8 mouse cellular contexts compared by ENCODE assay signal in genomic region chr10:128494667-128495245, GRCm38 (mm10). TPM values are rescaled to one million over a fixed set of nuclear protein-coding genes. Genes with fewer than 3 reads are reported as not detected.
DNase-seq lines count a peak whose midpoint lies in the region; ATAC-seq and TF ChIP-seq lines count a peak whose summit lies in the region.

No protein-coding gene starts in this region.

- no peak for DNase-seq in heart, adult 18-20 months
- DNase-seq in liver, postnatal 0 days: no peak
- DNase-seq in spleen, postnatal 36 days (ENCODE audit: low spot score in 2 of 2): no peak
- DNase-seq in layer of hippocampus, adult 11-12 months (ENCODE audit: low spot score): no peak
- no peak for DNase-seq in retina, postnatal 1 day

- peaks cover 51% of the 10 kb centered on the region for H3K4me1 ChIP-seq in heart, embryonic 12.5 days (replicated peaks)
- peaks cover 5% of the 10 kb centered on the region for H3K4me1 ChIP-seq in ES-Bruce4 (ENCODE audit: control insufficient read depth, insufficient read depth, low read length)
- H3K4me1 ChIP-seq in forebrain, embryonic 16.5 days (replicated peaks; ENCODE audit: control insufficient read depth, insufficient read depth, low read length): peaks cover 45% of the 10 kb centered on the region
- H3K4me1 ChIP-seq in liver, postnatal 0 days (ENCODE audit: insufficient read depth): peaks cover 28% of the 10 kb centered on the region

- H3K9me3 ChIP-seq in heart, embryonic 12.5 days (replicated peaks): no peaks in the 10 kb centered on the region
- H3K9me3 ChIP-seq in ES-Bruce4 (replicated peaks; ENCODE audit: control insufficient read depth, insufficient read depth, low read length, poor library complexity, severe bottlenecking): no peaks in the 10 kb centered on the region
- H3K9me3 ChIP-seq in forebrain, embryonic 16.5 days (ENCODE audit: control insufficient read depth, low read length): no peaks in the 10 kb centered on the region
- no peaks in the 10 kb centered on the region for H3K9me3 ChIP-seq in liver, postnatal 0 days (ENCODE audit: low read length)

- peak overlapping the region; percentile 87 for H3K4me3 ChIP-seq in heart, embryonic 12.5 days
- H3K4me3 ChIP-seq in ES-Bruce4 (ENCODE audit: low read depth, low read length): peak overlapping the region; percentile 79
- H3K4me3 ChIP-seq in forebrain, embryonic 16.5 days (replicated peaks; ENCODE audit: low read length): peak overlapping the region; percentile 84
- H3K4me3 ChIP-seq in liver, postnatal 0 days (ENCODE audit: low read depth, low read length): peak overlapping the region; percentile 89

- H3K27ac ChIP-seq in heart, embryonic 12.5 days (ENCODE audit: poor library complexity, severe bottlenecking): peak overlapping the region; percentile 97
- 0 out of 2 replicates have a peak overlapping the region, but pooled peaks have one; percentile 32 for H3K27ac ChIP-seq in ES-Bruce4 (ENCODE audit: insufficient read depth, low read length)
- peak overlapping the region; percentile 84 for H3K27ac ChIP-seq in forebrain, embryonic 16.5 days (ENCODE audit: low read length)
- peak overlapping the region; percentile 98 for H3K27ac ChIP-seq in liver, postnatal 0 days (ENCODE audit: low read depth)

- 43% methylated on average over 11 of the region's 11 CpGs for WGBS in heart, embryonic 12.5 days
- 59% methylated on average over 11 of the region's 11 CpGs for WGBS in forebrain, embryonic 16.5 days
- WGBS in liver, postnatal 0 days (ENCODE audit: insufficient replicate concordance): 31% methylated on average over 11 of the region's 11 CpGs

- no peak for ATAC-seq in heart, embryonic 12.5 days (ENCODE audit: insufficient number of reproducible peaks, low FRiP score)
- no peak for ATAC-seq in forebrain, embryonic 16.5 days
- ATAC-seq in liver, postnatal 0 days: no peak

- no peak for TF ChIP-seq POLR2A in ES-Bruce4 (IDR thresholded peaks at IDR 0.05; ENCODE audit: insufficient read depth, low read length)

- no peak for TF ChIP-seq EP300 in ES-Bruce4 (IDR thresholded peaks at IDR 0.05; ENCODE audit: insufficient read depth, low read depth, low read length)
- no peak for TF ChIP-seq EP300 in liver, postnatal 0 days (IDR thresholded peaks at IDR 0.05; ENCODE audit: low read depth)

- no peak for TF ChIP-seq CTCF in ES-Bruce4 (IDR thresholded peaks at IDR 0.05; ENCODE audit: low read depth, low read length)
- no peak for TF ChIP-seq CTCF in liver, postnatal 0 days (IDR thresholded peaks at IDR 0.05; ENCODE audit: low read depth)

- H3K36me3 ChIP-seq in heart, embryonic 12.5 days: peaks cover 28% of the 10 kb centered on the region
- peaks cover 10% of the 10 kb centered on the region for H3K36me3 ChIP-seq in ES-Bruce4 (ENCODE audit: control insufficient read depth, insufficient read depth, low read length, poor library complexity, severe bottlenecking)
- peaks cover 5% of the 10 kb centered on the region for H3K36me3 ChIP-seq in forebrain, embryonic 16.5 days (ENCODE audit: control insufficient read depth, insufficient read depth)
- peaks cover 22% of the 10 kb centered on the region for H3K36me3 ChIP-seq in liver, postnatal 0 days (replicated peaks; ENCODE audit: insufficient read depth, low read length)

- peak overlapping the region; percentile 97 for H3K9ac ChIP-seq in heart, embryonic 12.5 days
- H3K9ac ChIP-seq in ES-Bruce4 (ENCODE audit: low read depth, poor library complexity, severe bottlenecking): peak overlapping the region; percentile 70
- H3K9ac ChIP-seq in forebrain, embryonic 16.5 days (replicated peaks; ENCODE audit: low read depth, low read length): peak overlapping the region; percentile 78
- peak overlapping the region; percentile 91 for H3K9ac ChIP-seq in liver, postnatal 0 days (replicated peaks)

- no peaks in the 10 kb centered on the region for H3K27me3 ChIP-seq in heart, embryonic 12.5 days (replicated peaks)
- H3K27me3 ChIP-seq in ES-Bruce4 (ENCODE audit: control insufficient read depth, insufficient read depth, low read length, poor library complexity, severe bottlenecking): no peaks in the 10 kb centered on the region
- no peaks in the 10 kb centered on the region for H3K27me3 ChIP-seq in forebrain, embryonic 16.5 days (replicated peaks; ENCODE audit: control insufficient read depth, insufficient read depth, low read length)
- H3K27me3 ChIP-seq in liver, postnatal 0 days (ENCODE audit: insufficient read depth, low read length): no peaks in the 10 kb centered on the region

- H3K4me2 ChIP-seq in heart, embryonic 12.5 days: peak overlapping the region; percentile 85
- peak overlapping the region; percentile 91 for H3K4me2 ChIP-seq in forebrain, embryonic 16.5 days (ENCODE audit: low read length)
- peak overlapping the region; percentile 93 for H3K4me2 ChIP-seq in liver, postnatal 0 days (ENCODE audit: low read depth, low read length)

RNA-seq across cellular contexts. Expression of gene Myl6, which starts 0.8 kb away (rescaled TPM):
- 1,237 and 1,275 TPM in 2 replicates for polyA plus RNA-seq in heart, embryonic 12.5 days (2016; fragmentation: Nextera tagmentation; extraction: Ambion mirVana)
- total RNA-seq in heart, adult 18-20 months (2021): 100 to 1,000 TPM; 253 to 273 TPM
- polyA plus RNA-seq in ES-Bruce4 (2011; ENCODE audit: insufficient read depth, insufficient read length, low read depth, missing spikeins): 642 and 680 TPM in 2 replicates
- polyA plus RNA-seq in forebrain, embryonic 16.5 days (2015; fragmentation: Nextera tagmentation; extraction: Ambion mirVana): 599 and 678 TPM in 2 replicates
- 437 and 442 TPM in 2 replicates for polyA plus RNA-seq in liver, postnatal 0 days (2015; fragmentation: Nextera tagmentation; extraction: Ambion mirVana)

RNA-seq across cellular contexts. Expression of gene Myl6b, which starts 3.7 kb away (rescaled TPM):
- 3.0 and 4.0 TPM in 2 replicates for polyA plus RNA-seq in heart, embryonic 12.5 days (2016; fragmentation: Nextera tagmentation; extraction: Ambion mirVana)
- 1 to 10 TPM; 3.2 to 3.3 TPM for total RNA-seq in heart, adult 18-20 months (2021)
- 9.0 and 12.8 TPM in 2 replicates for polyA plus RNA-seq in ES-Bruce4 (2011; ENCODE audit: insufficient read depth, insufficient read length, low read depth, missing spikeins)
- polyA plus RNA-seq in forebrain, embryonic 16.5 days (2015; fragmentation: Nextera tagmentation; extraction: Ambion mirVana): 5.4 and 5.9 TPM in 2 replicates
- polyA plus RNA-seq in liver, postnatal 0 days (2015; fragmentation: Nextera tagmentation; extraction: Ambion mirVana): 1.5 and 1.7 TPM in 2 replicates

RNA-seq across cellular contexts. Expression of gene Esyt1, which starts 30.9 kb away (rescaled TPM):
- polyA plus RNA-seq in heart, embryonic 12.5 days (2016; fragmentation: Nextera tagmentation; extraction: Ambion mirVana): 25.0 and 26.5 TPM in 2 replicates
- 10 to 100 TPM; 15.9 to 19.9 TPM for total RNA-seq in heart, adult 18-20 months (2021)
- polyA plus RNA-seq in ES-Bruce4 (2011; ENCODE audit: insufficient read depth, insufficient read length, low read depth, missing spikeins): 20.1 and 20.5 TPM in 2 replicates
- polyA plus RNA-seq in forebrain, embryonic 16.5 days (2015; fragmentation: Nextera tagmentation; extraction: Ambion mirVana): 9.0 and 9.6 TPM in 2 replicates
- polyA plus RNA-seq in liver, postnatal 0 days (2015; fragmentation: Nextera tagmentation; extraction: Ambion mirVana): 6.6 and 7.6 TPM in 2 replicates

RNA-seq across cellular contexts. Expression of gene Smarcc2, which starts 35.7 kb away (rescaled TPM):
- 83.3 and 86.9 TPM in 2 replicates for polyA plus RNA-seq in heart, embryonic 12.5 days (2016; fragmentation: Nextera tagmentation; extraction: Ambion mirVana)
- 10 to 100 TPM; 75.4 to 75.8 TPM for total RNA-seq in heart, adult 18-20 months (2021)
- 26.3 and 28.6 TPM in 2 replicates for polyA plus RNA-seq in ES-Bruce4 (2011; ENCODE audit: insufficient read depth, insufficient read length, low read depth, missing spikeins)
- 215 and 217 TPM in 2 replicates for polyA plus RNA-seq in forebrain, embryonic 16.5 days (2015; fragmentation: Nextera tagmentation; extraction: Ambion mirVana)
- 13.4 and 14.7 TPM in 2 replicates for polyA plus RNA-seq in liver, postnatal 0 days (2015; fragmentation: Nextera tagmentation; extraction: Ambion mirVana)

RNA-seq across cellular contexts. Expression of gene Zc3h10, which starts 52.8 kb away (rescaled TPM):
- 10.2 and 11.9 TPM in 2 replicates for polyA plus RNA-seq in heart, embryonic 12.5 days (2016; fragmentation: Nextera tagmentation; extraction: Ambion mirVana)
- total RNA-seq in heart, adult 18-20 months (2021): 1 to 10 TPM; 7.7 to 8.2 TPM
- polyA plus RNA-seq in ES-Bruce4 (2011; ENCODE audit: insufficient read depth, insufficient read length, low read depth, missing spikeins): 22.4 and 24.6 TPM in 2 replicates
- polyA plus RNA-seq in forebrain, embryonic 16.5 days (2015; fragmentation: Nextera tagmentation; extraction: Ambion mirVana): 20.9 and 21.7 TPM in 2 replicates
- 5.0 and 5.4 TPM in 2 replicates for polyA plus RNA-seq in liver, postnatal 0 days (2015; fragmentation: Nextera tagmentation; extraction: Ambion mirVana)

Comparison
In these comparisons a context has a peak if more than half of its experiments do, and no peak if none do; other contexts are left out.
1. H3K27ac ChIP-seq: peak in every context shown above with its lines; median percentile 98 in liver, postnatal 0 days; 97 in heart, embryonic 12.5 days; 84 in forebrain, embryonic 16.5 days; 32 in ES-Bruce4.